Mouse (Mus musculus) forebrain, embryonic 16.5 days (tissue): ENCODE data around the gene Trnt1. TPM values are rescaled to one million over a fixed set of nuclear protein-coding genes. Genes with fewer than 3 reads are reported as not detected.

Experiments used
- ATAC-seq: fragments of 200-750 bp; cut with Nextera tagmentation; 2 replicates; pipeline ENCODE4 v1.8.0; 2017; ENCODE audit warnings: mild to moderate bottlenecking, moderate library complexity
- H3K27ac ChIP-seq: fragments of 300-500 bp; sonication (generic); 2 replicates; pipeline ENCODE4 v1.5.1; 2014; ENCODE audit warnings: low read length, control low read depth
- H3K27me3 ChIP-seq: fragments of 300-500 bp; sonication (generic); replicated peaks from 2 replicates; pipeline ENCODE4 v1.6.1; 2014; ENCODE audit warnings: low read length; ENCODE audit not compliant: control insufficient read depth, insufficient read depth
- H3K36me3 ChIP-seq: fragments of 300-500 bp; sonication (generic); 2 replicates; pipeline ENCODE4 v1.6.1; 2014; ENCODE audit not compliant: control insufficient read depth, insufficient read depth
- H3K4me1 ChIP-seq: fragments of 300-500 bp; sonication (generic); replicated peaks from 2 replicates; pipeline ENCODE4 v1.6.1; 2014; ENCODE audit warnings: low read length; ENCODE audit not compliant: control insufficient read depth, insufficient read depth
- H3K4me2 ChIP-seq: fragments of 300-500 bp; sonication (generic); 2 replicates; pipeline ENCODE4 v1.6.1; 2014; ENCODE audit warnings: mild to moderate bottlenecking, low read length, control low read depth
- H3K4me3 ChIP-seq: fragments of 300-500 bp; sonication (generic); replicated peaks from 2 replicates; pipeline ENCODE4 v1.5.1; 2014; ENCODE audit warnings: mild to moderate bottlenecking, low read length, control low read depth
- H3K9ac ChIP-seq: fragments of 300-500 bp; sonication (generic); replicated peaks from 2 replicates; pipeline ENCODE4 v1.6.1; 2014; ENCODE audit warnings: low read depth, low read length, control low read depth
- H3K9me3 ChIP-seq: fragments of 300-500 bp; sonication (generic); 2 replicates; pipeline ENCODE4 v1.6.1; 2016; ENCODE audit warnings: low read length; ENCODE audit not compliant: control insufficient read depth
- WGBS: fragments of 180-500 bp; shearing (Covaris S2); extraction: QIAGEN DNeasy Blood & Tissue Kit; methylation state at CpG from one replicate; pipeline ENCODE4 v1.1.7; 2014; 5-methylcytosine and 5-hydroxymethylcytosine counted together
- polyA plus RNA-seq: library from polyadenylated mRNA; unstranded; fragments of >200 nt; fragmentation: Nextera tagmentation; extraction: Ambion mirVana; gene quantifications from 2 replicates; pipeline ENCODE4 v1.2.1, GENCODE M21; 2015

Trnt1 gene
- polyA plus RNA-seq, 1 experiment from 2014 or later = 66.6 TPM

- no peak for ATAC-seq
- no peaks in the 10 kb centered on the region for H3K9me3 ChIP-seq
- no peak overlapping the region for H3K4me3 ChIP-seq
- peaks cover 10% of the 10 kb centered on the region for H3K4me1 ChIP-seq
- H3K36me3 ChIP-seq = peaks cover 5% of the 10 kb centered on the region; the same call in 1 of the 2 replicates
- H3K4me2 ChIP-seq = no peak overlapping the region
- 75% methylated on average over 4 of the region's 4 CpGs for WGBS
- H3K27ac ChIP-seq = no peak overlapping the region
- H3K27me3 ChIP-seq = peaks cover 5% of the 10 kb centered on the region; the same call in 1 of the 2 replicates
- H3K9ac ChIP-seq = no peak overlapping the region
Measured at GRCm38 (mm10) chr6:106766774-106767173, 2.1 kb upstream of the Trnt1 start.

- H3K27me3 ChIP-seq = peaks cover 3% of the 10 kb centered on the region; the same call in 1 of the 2 replicates
- WGBS = 1% methylated on average over 33 of the region's 33 CpGs
- H3K4me1 ChIP-seq = peaks cover 10% of the 10 kb centered on the region
- H3K27ac ChIP-seq = 0 out of 2 replicates have a peak overlapping the region, but pooled peaks have one; percentile 13
- no peaks in the 10 kb centered on the region for H3K9me3 ChIP-seq
- peak overlapping the region; percentile 67 for H3K9ac ChIP-seq
- H3K36me3 ChIP-seq = peaks cover 13% of the 10 kb centered on the region
- peak overlapping the region; percentile 86 for H3K4me2 ChIP-seq
- ATAC-seq = peak; percentile 72
- peak overlapping the region; percentile 88 for H3K4me3 ChIP-seq
Measured at GRCm38 (mm10) chr6:106769290-106769866, 458 bp downstream of the Trnt1 start.

- Histone ChIP-seq H3K4me2 (peak overlapping the region; percentile 86), H3K4me3 (peak overlapping the region; percentile 88), H3K4me1 (peaks cover 10% of the 10 kb centered on the region), H3K36me3 (peaks cover 13% of the 10 kb centered on the region), H3K9ac (no peak overlapping the region), H3K9me3 (no peaks in the 10 kb centered on the region), H3K27me3 (peaks cover 3% of the 10 kb centered on the region; the same call in 1 of the 2 replicates), H3K27ac (no peak overlapping the region)
- no peak for ATAC-seq
- 26% methylated on average over 4 of the region's 4 CpGs for WGBS
Measured at GRCm38 (mm10) chr6:106770046-106770445, 1.1 kb downstream of the Trnt1 start.

- Histone ChIP-seq H3K27ac (no peak overlapping the region), H3K9me3 (no peaks in the 10 kb centered on the region), H3K4me1 (no peaks in the 10 kb centered on the region), H3K36me3 (peaks cover 25% of the 10 kb centered on the region), H3K9ac (no peak overlapping the region), H3K4me3 (no peak overlapping the region), H3K4me2 (no peak overlapping the region), H3K27me3 (no peaks in the 10 kb centered on the region)
- WGBS = 91% methylated on average over 3 of the region's 3 CpGs
- no peak for ATAC-seq
Measured at GRCm38 (mm10) chr6:106787138-106787537, 18.2 kb downstream of the Trnt1 start.

- 95% methylated on average over 8 of the region's 8 CpGs for whole genome bisulfite sequencing
- Histone ChIP-seq H3K4me2 (no peak overlapping the region), H3K27me3 (no peaks in the 10 kb centered on the region), H3K9me3 (no peaks in the 10 kb centered on the region), H3K4me1 (no peaks in the 10 kb centered on the region), H3K36me3 (peaks cover 33% of the 10 kb centered on the region), H3K4me3 (no peak overlapping the region), H3K27ac (no peak overlapping the region), H3K9ac (no peak overlapping the region)
- ATAC-seq = no peak
Measured at GRCm38 (mm10) chr6:106791429-106791828, 22.5 kb downstream of the Trnt1 start.

GRCm38 (mm10) chr6:106792486-106792885, 23.6 kb downstream of the Trnt1 start:
- Histone ChIP-seq H3K4me1 (no peaks in the 10 kb centered on the region), H3K9me3 (no peaks in the 10 kb centered on the region), H3K27me3 (no peaks in the 10 kb centered on the region), H3K4me3 (no peak overlapping the region), H3K9ac (no peak overlapping the region), H3K36me3 (peaks cover 33% of the 10 kb centered on the region), H3K27ac (no peak overlapping the region), H3K4me2 (no peak overlapping the region)
- 93% methylated on average over 5 of the region's 5 CpGs for WGBS
- ATAC-seq = no peak

- no peak overlapping the region for H3K4me3 ChIP-seq
Measured at GRCm38 (mm10) chr6:106793088-106793487, 24.2 kb downstream of the Trnt1 start.

GRCm38 (mm10) chr6:106793621-106794020, 24.7 kb downstream of the Trnt1 start:
- H3K36me3 ChIP-seq = peaks cover 28% of the 10 kb centered on the region
- H3K9ac ChIP-seq = no peak overlapping the region
- ATAC-seq = no peak
- no peaks in the 10 kb centered on the region for H3K27me3 ChIP-seq
- H3K4me3 ChIP-seq = no peak overlapping the region
- H3K27ac ChIP-seq = no peak overlapping the region
- WGBS = 96% methylated on average over 10 of the region's 10 CpGs
- peaks cover 2% of the 10 kb centered on the region for H3K4me1 ChIP-seq
- H3K9me3 ChIP-seq = no peaks in the 10 kb centered on the region
- no peak overlapping the region for H3K4me2 ChIP-seq

More at GRCm38 (mm10) chr6:106793088-106793487, 24.2 kb downstream of the Trnt1 start:
- H3K27ac ChIP-seq = no peak overlapping the region
- no peaks in the 10 kb centered on the region for H3K4me1 ChIP-seq
- WGBS = 94% methylated on average over 7 of the region's 7 CpGs
- no peak for ATAC-seq
- no peak overlapping the region for H3K9ac ChIP-seq
- H3K27me3 ChIP-seq = no peaks in the 10 kb centered on the region
- H3K9me3 ChIP-seq = no peaks in the 10 kb centered on the region
- H3K4me2 ChIP-seq = no peak overlapping the region
- H3K36me3 ChIP-seq = peaks cover 32% of the 10 kb centered on the region

GRCm38 (mm10) chr6:106794094-106794814, 25.3 kb downstream of the Trnt1 start:
- no peaks in the 10 kb centered on the region for H3K9me3 ChIP-seq
- no peak overlapping the region for H3K27ac ChIP-seq
- H3K4me1 ChIP-seq = peaks cover 8% of the 10 kb centered on the region
- no peak for ATAC-seq
- H3K4me3 ChIP-seq = no peak overlapping the region
- H3K36me3 ChIP-seq = peaks cover 28% of the 10 kb centered on the region
- H3K4me2 ChIP-seq = no peak overlapping the region
- H3K27me3 ChIP-seq = no peaks in the 10 kb centered on the region
- WGBS = 93% methylated on average over 13 of the region's 13 CpGs
- no peak overlapping the region for H3K9ac ChIP-seq
